Comparison of ENCODE assay signal across 11 mouse cellular contexts in the genomic region with DNA sequence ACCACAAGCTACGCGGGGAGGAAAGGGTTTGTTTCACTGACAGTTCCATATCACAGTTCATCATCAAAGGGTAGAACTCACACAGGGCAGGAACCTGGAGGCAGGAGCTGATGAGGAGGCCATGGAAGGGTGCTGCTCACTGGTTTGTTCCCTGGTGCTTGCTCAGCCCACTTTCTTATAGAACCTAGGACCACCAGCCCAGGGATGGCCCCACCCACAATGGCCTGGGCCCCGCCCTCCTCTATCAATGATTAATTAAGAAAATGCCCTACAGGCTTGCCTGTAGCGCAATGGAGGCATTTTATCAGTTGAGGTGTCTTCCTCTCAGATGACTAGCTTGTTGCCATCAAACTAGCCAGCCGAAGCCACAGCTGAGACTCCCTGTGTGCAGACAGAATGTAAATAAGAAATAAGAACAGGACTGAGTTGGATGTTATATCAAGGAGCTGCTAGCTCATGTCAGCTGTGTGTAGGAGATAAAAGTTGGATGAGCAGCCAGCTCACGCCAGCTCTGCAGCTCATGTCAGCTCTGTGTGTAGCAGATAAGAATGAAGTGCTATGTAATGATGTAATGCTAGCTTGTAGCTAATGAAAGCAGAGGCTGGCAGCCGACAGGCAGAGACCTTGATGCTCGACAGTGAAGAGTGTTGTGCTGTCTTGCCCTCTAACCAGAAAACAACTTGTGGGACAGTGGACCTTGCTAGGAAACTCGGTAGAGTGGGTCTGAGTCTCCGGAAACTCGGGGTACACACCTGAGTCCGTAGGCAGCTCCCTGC.
DNase-seq lines count a peak whose midpoint lies in the region; ATAC-seq lines count a peak whose summit lies in the region.
"Had no signal": no experiment of that assay in that cellular context is flagged by ENCODE, and none has a peak within 500 bp of the region (broad histone marks: within the 10 kb centered on the region; RNA-seq: fewer than 3 reads in every experiment).

No protein-coding gene starts in this region.

- ATAC-seq in hematopoietic stem cell, adult 5-6 weeks (replicated peaks in 1 of 2; ENCODE audit: insufficient read depth in 1 of 2, low FRiP score in 2 of 2, low TSS enrichment in 1 of 2, low read depth in 1 of 2, poor library complexity in 2 of 2, severe bottlenecking in 2 of 2), result peak; percentile 35 to 79; a peak in 3 of 4 replicates
- peak; percentile 72; the same call in 1 of the 2 replicates for ATAC-seq in midbrain, embryonic 13.5 days

- no peak overlapping the region for H3K4me2 ChIP-seq in midbrain, embryonic 13.5 days (replicated peaks)

- no peaks in the 10 kb centered on the region for H3K9me3 ChIP-seq in midbrain, embryonic 13.5 days

- H3K27me3 ChIP-seq in midbrain, embryonic 13.5 days, result no peaks in the 10 kb centered on the region

- intact Hi-C loops in left cerebral cortex, postnatal 25 days (cut with DNase I), result no loop called here

- no peak overlapping the region for H3K4me3 ChIP-seq in midbrain, embryonic 13.5 days (replicated peaks)

- no peak overlapping the region for H3K9ac ChIP-seq in midbrain, embryonic 13.5 days (replicated peaks)

- no peak overlapping the region for H3K27ac ChIP-seq in midbrain, embryonic 13.5 days

- WGBS in midbrain, embryonic 13.5 days, result 82% methylated on average over 12 of the region's 12 CpGs

- H3K36me3 ChIP-seq in midbrain, embryonic 13.5 days, result no peaks in the 10 kb centered on the region

- DNase-seq in embryo, embryonic 10 days (ENCODE audit: low spot score), result peak; percentile 18
- DNase-seq in embryo, embryonic 11 days, result no peak
- DNase-seq in brain, adult 2 months (ENCODE audit: low read depth, low spot score), result peak; percentile 35
- no peak for DNase-seq in cerebellum, postnatal 25 days
- no peak for DNase-seq in embryo, embryonic 9.5 days (ENCODE audit: extremely low spot score)
- DNase-seq in left cerebral cortex, postnatal 25 days (ENCODE audit: low spot score in 2 of 2), result no peak
- DNase-seq: B cell, adult 2 months; gastrocnemius, postnatal 14 days; right cerebral cortex, postnatal 14 days had no signal

- H3K4me1 ChIP-seq in midbrain, embryonic 13.5 days (replicated peaks), result 0 out of 2 replicates have a peak, but pooled peaks cover 3% of the 10 kb centered on the region

Comparison
In these comparisons a context has a peak if more than half of its experiments do, and no peak if none do; other contexts are left out.
1. DNase-seq: peak in embryo, embryonic 10 days (single experiment) and brain, adult 2 months (single experiment); none in embryo, embryonic 11 days (single experiment), cerebellum, postnatal 25 days (0 of 2), embryo, embryonic 9.5 days (single experiment) and left cerebral cortex, postnatal 25 days (0 of 2).